Mouse (Mus musculus) spleen, postnatal 36 days (tissue): ENCODE measurements at regions not wholly inside any gene's neighbourhood (a gene's known extent, or its start where the extent isn't known, plus 50 kb on each side); places are given as distances from the start of the nearest gene placed in this dataset.

Experiments
- DNase-seq, 2 experiments: peaks; one replicate each; pipeline ENCODE4 v3.0.0; 2022; ENCODE audit warnings: low spot score in 2 of 2, mixed read lengths in 1 of 2

DNA sequence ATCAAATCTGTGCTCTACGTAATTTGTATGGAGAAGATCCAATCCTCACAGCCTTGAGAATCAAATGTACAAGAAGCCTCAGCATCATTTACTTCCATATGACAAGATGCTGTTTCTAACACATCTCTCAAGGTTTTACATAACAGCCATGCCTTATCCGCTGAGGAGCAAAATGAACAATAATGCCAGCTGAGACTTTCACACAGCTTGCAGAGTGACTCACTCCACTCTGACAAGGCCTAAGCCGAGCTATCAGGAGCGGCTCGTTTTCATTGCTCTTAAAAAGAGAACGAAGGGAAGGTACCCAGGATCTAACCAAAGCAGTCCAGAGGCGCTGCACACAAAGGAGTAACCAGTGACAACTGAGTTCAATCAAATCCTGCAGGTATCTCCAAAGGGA is 803.5 kb downstream of the Efna5 start:
- no peak for DNase-seq

GRCm38 (mm10) chr17:62064939-62065338 is 816.2 kb downstream of the Efna5 start:
- DNase-seq = no peak

- DNase-seq = no peak
These were observed 823.1 kb downstream of the Efna5 start for GRCm38 (mm10) chr17:62058016-62058415.

GRCm38 (mm10) chr17:62054801-62055200 is 826.3 kb downstream of the Efna5 start:
- no peak for DNase-seq

GRCm38 (mm10) chr17:62048989-62049388 is 832.1 kb downstream of the Efna5 start:
- DNase-seq = no peak

- DNase-seq = no peak
These were observed 850.5 kb downstream of the Efna5 start for GRCm38 (mm10) chr17:62030614-62031013.
